Comparison of ENCODE assay signal across 9 mouse cellular contexts in genomic region chrX:136742241-136742640, GRCm38 (mm10). TPM values are rescaled to one million over a fixed set of nuclear protein-coding genes. Genes with fewer than 3 reads are reported as not detected.
DNase-seq lines count a peak whose midpoint lies in the region; ATAC-seq and TF ChIP-seq lines count a peak whose summit lies in the region.
"Had no signal": no experiment of that assay in that cellular context is flagged by ENCODE, and none has a peak within 500 bp of the region (broad histone marks: within the 10 kb centered on the region; RNA-seq: fewer than 3 reads in every experiment).

No protein-coding gene starts in this region.

- ATAC-seq in G1E (ENCODE audit: extremely low read depth, insufficient number of reproducible peaks, low FRiP score, poor library complexity, severe bottlenecking): no peak
- no peak for ATAC-seq in heart, embryonic 16.5 days (replicated peaks; ENCODE audit: extremely low read depth, insufficient read depth, low FRiP score)
- no peak for ATAC-seq in neural tube, embryonic 15.5 days (ENCODE audit: low FRiP score)
- ATAC-seq in cerebellum, adult (ENCODE audit: insufficient number of reproducible peaks, low FRiP score, low TSS enrichment): no peak

- no peaks in the 10 kb centered on the region for H3K9me3 ChIP-seq in G1E (replicated peaks)
- H3K9me3 ChIP-seq in heart, embryonic 16.5 days (replicated peaks; ENCODE audit: control insufficient read depth, low read length): no peaks in the 10 kb centered on the region
- H3K9me3 ChIP-seq in neural tube, embryonic 15.5 days (replicated peaks): no peaks in the 10 kb centered on the region

- intact Hi-C loops in gastrocnemius, adult 2 months (cut with DNase I): loop anchor here (5.0 to 10.0 kb wide), 4 partner anchors 80 to 400 kb away; partner anchors contain the start of genes Fam199x and Plp1

- H3K4me3 ChIP-seq in gastrocnemius, adult 2 months: peak overlapping the region; percentile 76
- peak overlapping the region; percentile 74 for H3K4me3 ChIP-seq in G1E (ENCODE audit: low read depth, low read length)
- H3K4me3 ChIP-seq in heart, embryonic 16.5 days (ENCODE audit: low read length): peak overlapping the region; percentile 65
- H3K4me3 ChIP-seq in liver, adult 2 months (ENCODE audit: insufficient read depth, low read depth, low read length): peak overlapping the region; percentile 74
- peak overlapping the region; percentile 53 for H3K4me3 ChIP-seq in neural tube, embryonic 15.5 days (replicated peaks)

- 18% methylated on average over 10 of the region's 10 CpGs for WGBS in heart, embryonic 16.5 days
- 1% methylated on average over 10 of the region's 10 CpGs for WGBS in liver, adult 2 months
- 19% methylated on average over 10 of the region's 10 CpGs for WGBS in neural tube, embryonic 15.5 days

- TF ChIP-seq POLR2A in liver, adult 2 months (IDR thresholded peaks at IDR 0.05; ENCODE audit: extremely low read depth, insufficient read depth, low read length): no peak

- H3K27me3 ChIP-seq in G1E (ENCODE audit: insufficient read depth, low read length): no peaks in the 10 kb centered on the region
- H3K27me3 ChIP-seq in heart, embryonic 16.5 days (ENCODE audit: control insufficient read depth, insufficient read depth, low read length): no peaks in the 10 kb centered on the region
- no peaks in the 10 kb centered on the region for H3K27me3 ChIP-seq in liver, adult 2 months (ENCODE audit: control insufficient read depth, insufficient read depth, low read length)
- no peaks in the 10 kb centered on the region for H3K27me3 ChIP-seq in neural tube, embryonic 15.5 days (replicated peaks)

- DNase-seq in gastrocnemius, adult 2 months: peak; percentile 17
- DNase-seq in gastrocnemius, adult 18-20 months (ENCODE audit: low spot score): no peak
- DNase-seq in G1E (ENCODE audit: low spot score): no peak
- peak; percentile 52 for DNase-seq in liver, adult 2 months (ENCODE audit: extremely low read depth, low read depth, low spot score)
- DNase-seq in frontal cortex, postnatal 14 days (ENCODE audit: low spot score in 2 of 2): no peak

- H3K27ac ChIP-seq in gastrocnemius, adult 2 months: peak overlapping the region; percentile 96
- H3K27ac ChIP-seq in heart, embryonic 16.5 days (ENCODE audit: low read length): peak overlapping the region; percentile 93
- peak overlapping the region; percentile 82 for H3K27ac ChIP-seq in liver, adult 2 months (replicated peaks; ENCODE audit: insufficient read depth, low read depth, low read length)
- H3K27ac ChIP-seq in neural tube, embryonic 15.5 days (replicated peaks): peak overlapping the region; percentile 94

- peaks cover 3% of the 10 kb centered on the region; the same call in 1 of the 2 replicates for H3K79me2 ChIP-seq in liver, adult 2 months (ENCODE audit: control insufficient read depth, insufficient read depth, low read length)

- peaks cover 9% of the 10 kb centered on the region for H3K36me3 ChIP-seq in G1E (replicated peaks)
- no peaks in the 10 kb centered on the region for H3K36me3 ChIP-seq in heart, embryonic 16.5 days (ENCODE audit: control insufficient read depth, insufficient read depth)
- peaks cover 3% of the 10 kb centered on the region; the same call in 1 of the 2 replicates for H3K36me3 ChIP-seq in liver, adult 2 months (ENCODE audit: control insufficient read depth, insufficient read depth, low read length)
- H3K36me3 ChIP-seq in neural tube, embryonic 15.5 days: no peaks in the 10 kb centered on the region

- peak overlapping the region; percentile 69 for H3K4me2 ChIP-seq in heart, embryonic 16.5 days (ENCODE audit: low read depth, low read length)
- H3K4me2 ChIP-seq in neural tube, embryonic 15.5 days: peak overlapping the region; percentile 58

- H3K4me1 ChIP-seq in G1E (ENCODE audit: insufficient read depth, low read depth, low read length): peaks cover 7% of the 10 kb centered on the region; the same call in 1 of the 2 replicates
- no peaks in the 10 kb centered on the region for H3K4me1 ChIP-seq in heart, embryonic 16.5 days (ENCODE audit: control insufficient read depth, insufficient read depth, low read length)
- H3K4me1 ChIP-seq in liver, adult 2 months (ENCODE audit: control insufficient read depth, insufficient read depth, low read length): peaks cover 4% of the 10 kb centered on the region
- peaks cover 3% of the 10 kb centered on the region for H3K4me1 ChIP-seq in neural tube, embryonic 15.5 days

- no peak for TF ChIP-seq CTCF in gastrocnemius, adult 2 months (IDR thresholded peaks at IDR 0.05)
- TF ChIP-seq CTCF in G1E (IDR thresholded peaks at IDR 0.05; ENCODE audit: low read depth, low read length): no peak
- no peak for TF ChIP-seq CTCF in liver, adult 2 months (IDR thresholded peaks at IDR 0.05; ENCODE audit: low read depth, low read length)

- peak overlapping the region; percentile 78 for H3K9ac ChIP-seq in heart, embryonic 16.5 days (ENCODE audit: low read length)
- peak overlapping the region; percentile 82 for H3K9ac ChIP-seq in liver, adult 2 months (ENCODE audit: low read depth, low read length)
- peak overlapping the region; percentile 46 for H3K9ac ChIP-seq in neural tube, embryonic 15.5 days (replicated peaks)

RNA-seq across cellular contexts. Expression of gene Morf4l2, which starts 1.2 kb away (rescaled TPM):
- total RNA-seq in gastrocnemius, adult 2 months (2021): 100 to 1,000 TPM; 157 to 173 TPM
- 100 to 1,000 TPM; 140 to 171 TPM for total RNA-seq in gastrocnemius, adult 18-20 months (2021)
- total RNA-seq in G1E (2014; fragmentation: Nextera tagmentation) (160 and 161 TPM in 2 replicates), G1E (2017) (375 and 434 TPM in 2 replicates)
- 351 and 355 TPM in 2 replicates for polyA plus RNA-seq in G1E (2012)
- 292 and 337 TPM in 2 replicates for polyA plus RNA-seq in heart, embryonic 16.5 days (2015; fragmentation: Nextera tagmentation; extraction: Ambion mirVana)
- 116 and 127 TPM in 2 replicates for total RNA-seq in liver, adult 2 months (2014; rRNA removed)
- 24.8 and 26.7 TPM in 2 replicates for polyA plus RNA-seq in liver, adult 2 months (2012; rRNA removed)
- 509 and 511 TPM in 2 replicates for polyA plus RNA-seq in neural tube, embryonic 15.5 days (2015; fragmentation: Nextera tagmentation; extraction: Ambion mirVana)

RNA-seq across cellular contexts. Expression of gene Tceal1, which starts 34.5 kb away (rescaled TPM):
- total RNA-seq in gastrocnemius, adult 2 months (2021): 1 to 10 TPM; 1.8 to 3.0 TPM
- total RNA-seq in gastrocnemius, adult 18-20 months (2021): 1 to 10 TPM; 2.5 to 3.3 TPM
- not detected in 2 replicates for total RNA-seq in G1E (2014; fragmentation: Nextera tagmentation)
- total RNA-seq in G1E (2017): 0.11 TPM in 1 of 2 replicates, not detected in the other
- not detected in 2 replicates for polyA plus RNA-seq in G1E (2012)
- polyA plus RNA-seq in heart, embryonic 16.5 days (2015; fragmentation: Nextera tagmentation; extraction: Ambion mirVana): 8.7 and 9.3 TPM in 2 replicates
- 0.28 and 0.60 TPM in 2 replicates for total RNA-seq in liver, adult 2 months (2014; rRNA removed)
- 0.15 and 0.23 TPM in 2 replicates for polyA plus RNA-seq in liver, adult 2 months (2012; rRNA removed)
- polyA plus RNA-seq in neural tube, embryonic 15.5 days (2015; fragmentation: Nextera tagmentation; extraction: Ambion mirVana): 21.4 and 25.9 TPM in 2 replicates

RNA-seq across cellular contexts. Expression of gene Glra4, which starts 37.7 kb away (rescaled TPM):
- not detected for total RNA-seq in gastrocnemius, adult 2 months (2021)
- not detected for total RNA-seq in gastrocnemius, adult 18-20 months (2021)
- not detected in 2 replicates for total RNA-seq in G1E (2014; fragmentation: Nextera tagmentation)
- not detected in 2 replicates for total RNA-seq in G1E (2017)
- polyA plus RNA-seq in G1E (2012): not detected in 2 replicates
- polyA plus RNA-seq in heart, embryonic 16.5 days (2015; fragmentation: Nextera tagmentation; extraction: Ambion mirVana): not detected in 2 replicates
- not detected in 2 replicates for total RNA-seq in liver, adult 2 months (2014; rRNA removed)
- polyA plus RNA-seq in liver, adult 2 months (2012; rRNA removed): not detected in 2 replicates
- polyA plus RNA-seq in neural tube, embryonic 15.5 days (2015; fragmentation: Nextera tagmentation; extraction: Ambion mirVana): not detected in 2 replicates
- total RNA-seq: gastrocnemius, postnatal 36 days had no signal

Comparison
In these comparisons a context has a peak if more than half of its experiments do, and no peak if none do; other contexts are left out.
1. DNase-seq: peak in gastrocnemius, adult 2 months (single experiment) and liver, adult 2 months (single experiment); none in gastrocnemius, adult 18-20 months (single experiment), G1E (single experiment) and frontal cortex, postnatal 14 days (0 of 2).
2. Peak in every context shown above with its lines, with median percentiles within 50 percentile points of each other: H3K27ac ChIP-seq, H3K4me3 ChIP-seq and H3K9ac ChIP-seq.